Mouse (Mus musculus) cerebellum, adult 11-12 months (tissue): ENCODE results near the gene Nphp1.

Experiments
- DNase-seq: peaks from one replicate; pipeline ENCODE4 v3.0.0; 2022

Nphp1 gene

DNA sequence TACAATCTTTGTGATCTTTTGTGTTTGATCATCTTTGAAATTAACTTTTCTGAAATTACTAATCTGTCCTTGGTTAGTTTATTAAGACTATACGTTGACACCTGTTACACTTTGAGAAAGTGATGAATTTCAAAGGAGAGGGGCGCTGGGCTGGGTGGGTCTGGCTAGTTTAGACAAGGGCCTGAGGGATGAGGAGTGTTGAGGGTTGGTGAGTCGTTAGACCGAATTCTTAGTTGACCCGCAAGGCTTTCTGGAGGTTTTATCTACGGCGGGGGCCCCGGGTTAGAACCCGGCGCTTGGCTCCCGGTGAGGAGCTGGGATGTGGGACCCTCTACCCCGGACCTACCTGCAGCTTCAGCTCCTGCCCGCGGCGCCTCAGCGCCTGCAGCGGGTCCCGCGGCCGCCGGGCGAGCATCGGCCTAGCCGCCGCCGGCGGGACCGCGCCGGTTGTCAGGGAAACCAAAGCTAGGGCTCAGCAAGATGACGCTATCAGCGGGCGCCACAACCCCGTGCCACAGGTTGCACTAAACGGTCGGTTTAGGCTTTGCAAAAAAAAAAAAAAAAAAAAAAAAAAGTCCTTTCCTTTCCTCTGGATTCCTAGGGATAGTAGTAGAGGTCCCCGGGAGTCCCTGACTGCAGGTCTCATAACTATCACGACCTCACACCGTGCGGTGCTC is at the start of gene Nphp1:
TSS of gene Nphp1 (minus strand) at position 458 of the 677 bp plus-strand sequence.
- DNase-seq, result peak; percentile 73

GRCm38 (mm10) chr2:127832833-127833190 is 44.1 kb upstream of the Nphp1 start:
- no peak for DNase-seq

GRCm38 (mm10) chr2:127832103-127832832 is 43.6 kb upstream of the Nphp1 start:
- DNase-seq, result no peak

DNA sequence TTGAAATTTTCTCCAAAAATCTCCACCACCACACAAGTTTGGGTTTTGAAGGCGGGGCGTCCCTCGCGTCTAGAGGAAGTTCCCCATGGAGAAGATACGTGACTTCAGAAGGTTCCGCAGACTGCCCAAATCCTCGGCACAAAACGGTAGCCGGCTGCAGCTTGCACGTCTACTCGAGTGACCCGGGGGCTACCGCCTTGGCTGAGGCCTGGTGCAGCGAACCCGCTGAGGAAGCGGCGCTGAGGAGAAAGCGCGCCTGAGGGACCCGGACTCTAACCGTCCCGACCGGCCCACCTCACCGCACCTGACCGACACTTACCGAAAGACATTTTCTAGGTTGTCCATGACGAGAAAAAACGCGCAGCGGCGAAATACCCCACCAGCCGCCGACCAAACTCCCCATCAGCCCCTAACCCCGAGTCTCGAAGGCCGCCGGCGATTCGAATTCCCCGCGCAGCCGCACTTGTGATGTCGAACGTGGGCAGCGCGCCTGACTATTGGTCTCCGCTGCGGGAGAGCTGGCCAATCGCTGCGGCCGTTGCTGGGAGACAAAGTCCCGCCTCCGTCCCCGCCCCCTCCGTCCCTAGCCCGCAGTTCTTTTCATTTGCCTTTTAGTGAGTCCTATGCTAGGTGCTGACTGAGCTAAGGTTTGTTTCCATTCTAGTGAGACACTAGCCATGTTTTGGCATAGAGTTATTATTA is 42.9 kb upstream of the Nphp1 start, which contains the start of gene Bub1:
TSS of gene Bub1 (minus strand) at position 465 of the 702 bp plus-strand sequence.
- peak; percentile 90 for DNase-seq

DNA sequence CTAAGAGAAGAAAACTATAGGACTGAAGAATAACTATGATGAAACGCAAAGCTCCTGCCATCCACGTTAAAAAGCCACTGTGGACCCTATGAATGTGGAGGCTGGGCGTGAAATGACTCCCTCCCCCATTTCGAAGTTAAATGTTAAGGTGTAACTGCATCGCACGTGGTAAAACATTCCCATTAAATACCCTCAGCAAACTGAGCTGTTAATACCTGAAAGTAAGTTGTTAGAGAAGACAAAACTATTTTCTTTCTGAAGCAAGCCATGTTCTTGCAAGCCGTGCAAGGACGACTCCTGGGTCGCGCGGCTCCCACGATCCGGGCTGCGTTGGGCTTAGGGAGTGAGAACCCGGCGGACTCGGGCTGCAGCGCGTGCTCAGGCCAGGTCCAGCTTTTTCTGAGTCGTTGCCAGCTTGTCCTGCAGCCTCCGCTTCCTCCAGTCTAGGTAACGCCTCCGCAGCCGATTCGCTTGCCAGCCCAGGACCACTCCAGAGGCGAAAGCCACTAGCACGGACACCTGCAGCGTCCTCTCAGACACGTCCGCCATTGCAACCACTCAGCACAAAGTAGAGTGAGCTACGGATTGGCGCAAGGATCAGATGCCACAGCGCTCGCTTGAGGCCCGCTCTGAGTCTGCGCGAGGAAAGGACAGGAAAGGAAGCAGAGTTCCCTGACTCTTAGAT is 3.4 kb upstream of the Nphp1 start, which contains the start of gene Mtln:
TSS of gene Mtln (minus strand) at position 570 of the 685 bp plus-strand sequence.
- peak; percentile 88 for DNase-seq

- DNase-seq, result no peak
Observed at GRCm38 (mm10) chr2:127789651-127790270, 1.1 kb upstream of the Nphp1 start.

- no peak for DNase-seq
Observed at GRCm38 (mm10) chr2:127789138-127789537, 441 bp upstream of the Nphp1 start.

DNA sequence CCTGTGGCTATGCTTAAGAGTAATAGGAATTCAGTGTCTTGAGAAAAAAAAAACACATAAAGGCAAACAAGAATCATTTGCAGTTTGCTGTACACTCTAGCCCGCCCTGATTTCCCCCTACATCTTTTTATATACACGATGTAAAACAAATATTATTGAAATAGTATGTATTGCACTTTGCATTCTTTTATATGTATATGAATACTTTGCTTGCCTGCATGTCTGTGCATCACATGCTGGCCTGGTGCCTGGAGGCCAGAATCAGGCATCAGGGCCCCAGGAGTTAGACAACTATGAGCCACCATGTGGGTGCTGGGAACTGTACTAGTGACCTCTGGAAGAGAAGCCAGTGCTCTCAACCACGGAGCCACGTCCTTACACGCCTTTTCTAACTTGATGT is 1.5 kb downstream of the Nphp1 start:
- DNase-seq, result no peak

- DNase-seq, result no peak
Observed at GRCm38 (mm10) chr2:127778451-127778850, 10.2 kb downstream of the Nphp1 start.

- DNase-seq, result no peak
Observed at GRCm38 (mm10) chr2:127775013-127775412, 13.7 kb downstream of the Nphp1 start.

DNA sequence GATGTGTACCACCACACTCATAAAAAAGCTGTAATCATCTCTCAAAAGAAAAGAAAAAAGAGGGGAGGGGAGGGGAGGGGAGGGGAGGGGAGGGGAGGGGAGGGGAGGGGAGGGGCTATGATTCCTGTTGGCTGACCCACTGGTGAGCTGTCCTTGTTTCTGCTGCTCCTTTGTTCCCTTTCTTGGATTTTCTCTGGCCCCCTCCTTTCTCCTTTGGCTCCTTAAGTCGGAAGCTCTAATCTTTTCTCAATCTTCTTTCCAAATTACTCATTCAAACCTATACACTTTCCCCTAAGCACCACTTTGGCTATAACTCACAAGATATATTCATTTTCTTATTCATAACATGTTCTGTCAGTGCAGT is 14.1 kb downstream of the Nphp1 start:
- no peak for DNase-seq

- DNase-seq, result no peak
Observed at GRCm38 (mm10) chr2:127773938-127774577, 14.6 kb downstream of the Nphp1 start.

DNA sequence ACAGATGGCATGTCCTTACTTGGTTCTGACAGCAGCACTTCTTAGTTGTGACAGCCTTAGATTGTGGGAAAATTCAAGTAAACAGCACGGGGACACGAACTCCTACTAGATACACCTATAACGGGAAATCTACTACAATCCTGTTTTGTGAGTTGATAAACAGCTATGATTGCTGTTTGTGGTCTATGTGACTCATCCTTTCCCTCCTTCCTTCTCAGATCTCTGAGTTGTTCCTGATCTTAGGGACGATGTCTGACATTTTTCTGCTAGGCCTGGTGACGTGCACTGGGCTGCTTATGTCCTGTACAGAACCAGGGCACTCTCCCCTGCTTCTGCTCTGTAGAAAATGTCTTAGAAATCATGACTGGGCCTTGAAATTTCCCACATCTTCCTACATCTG is 27.1 kb downstream of the Nphp1 start:
- DNase-seq, result no peak

DNA sequence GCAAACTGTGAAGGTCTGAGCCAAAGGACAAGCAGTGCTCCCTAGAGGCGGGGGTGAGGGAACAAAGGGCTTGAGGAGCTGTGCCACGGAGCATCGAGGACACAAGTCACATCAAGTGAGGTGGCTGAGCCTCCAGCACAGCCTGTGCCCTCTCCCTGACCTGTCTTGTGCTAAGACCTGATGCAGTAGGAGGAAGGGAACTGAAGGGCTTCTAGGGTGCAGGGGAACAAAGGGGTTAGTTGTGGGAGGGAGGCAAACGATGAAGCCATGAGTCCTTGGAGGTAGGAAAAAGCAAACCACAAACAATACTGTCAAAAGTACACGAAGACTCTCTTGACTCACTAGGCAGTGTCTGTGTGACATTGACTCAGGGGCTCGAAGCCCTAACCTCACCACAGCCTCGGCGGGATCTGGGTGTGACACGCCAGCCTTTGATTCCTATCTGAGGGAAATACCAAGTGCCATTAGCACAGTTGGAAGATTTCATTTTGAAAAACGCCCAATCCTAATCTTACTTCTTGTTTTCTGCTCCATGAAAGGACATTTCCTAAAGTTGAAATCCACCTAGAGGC is 28.2 kb downstream of the Nphp1 start:
- no peak for DNase-seq

GRCm38 (mm10) chr2:127760014-127760413 is 28.7 kb downstream of the Nphp1 start:
- no peak for DNase-seq

GRCm38 (mm10) chr2:127759157-127759880 is 29.4 kb downstream of the Nphp1 start:
- no peak for DNase-seq

GRCm38 (mm10) chr2:127757171-127757570 is 31.5 kb downstream of the Nphp1 start:
- peak; percentile 90 for DNase-seq

DNA sequence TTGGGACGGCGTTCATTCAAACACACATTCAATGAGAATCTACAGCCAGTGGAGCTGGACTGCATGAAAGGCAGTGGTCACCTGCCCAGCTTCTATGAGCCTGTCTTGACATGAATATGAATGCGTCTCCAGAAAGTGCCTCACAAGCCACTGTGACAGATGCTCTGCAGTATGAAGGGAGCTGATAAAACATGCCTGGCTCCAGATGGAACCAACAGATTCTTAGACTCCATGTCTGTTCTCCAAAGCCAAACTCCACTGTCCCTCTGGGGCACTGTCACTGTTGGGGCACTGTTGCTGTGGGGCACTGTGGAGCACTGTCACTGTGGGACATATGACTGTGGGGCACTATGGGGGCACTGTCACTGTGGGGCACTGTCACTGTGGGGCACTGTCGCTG is 34.6 kb downstream of the Nphp1 start:
- DNase-seq, result no peak

DNA sequence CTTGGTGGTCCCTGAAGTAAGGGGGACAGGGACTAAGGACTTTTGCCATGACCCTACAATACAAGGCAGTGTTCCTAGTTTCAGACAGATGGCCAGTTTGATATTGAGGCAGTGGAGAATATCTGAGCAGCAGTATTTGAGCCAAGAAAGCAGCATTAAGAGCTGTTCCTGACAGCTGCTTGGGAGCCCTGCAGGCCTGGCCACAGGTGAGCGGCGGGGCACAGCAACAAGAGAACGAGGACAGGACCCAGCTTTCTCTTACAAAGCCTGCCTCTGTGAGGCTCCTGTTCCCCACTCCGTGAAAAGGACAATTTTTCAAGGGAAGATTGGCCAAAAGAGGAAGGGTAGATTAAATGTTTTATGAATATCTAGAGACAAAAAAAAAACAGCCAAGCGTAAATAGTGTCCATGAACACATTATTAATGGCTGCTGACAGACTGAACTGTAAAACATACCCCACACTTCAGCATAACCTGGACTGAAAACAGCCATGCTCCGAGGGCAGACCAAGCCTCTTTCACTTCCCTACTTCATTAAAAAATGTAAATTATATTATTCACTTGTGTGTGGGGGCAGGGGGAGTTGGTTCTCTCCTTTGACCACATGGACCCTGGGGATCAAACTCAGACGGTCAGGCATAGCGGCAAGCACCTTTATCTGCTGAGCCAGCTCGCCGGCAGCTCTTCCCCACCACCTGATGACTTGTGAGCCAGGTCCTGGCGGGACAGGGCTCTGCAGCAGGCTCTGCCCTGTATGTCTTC is 36.7 kb downstream of the Nphp1 start:
- DNase-seq, result no peak

- DNase-seq, result no peak
Observed at GRCm38 (mm10) chr2:127749376-127749775, 39.3 kb downstream of the Nphp1 start.
